Mouse (Mus musculus) cerebellum, adult 2 months (tissue): ENCODE measurements at regions not wholly inside any gene's neighbourhood (a gene's known extent, or its start where the extent isn't known, plus 50 kb on each side); places are given as distances from the start of the nearest gene placed in this dataset.

Experiments
- CTCF ChIP-seq: fragments of 200-500 bp; IDR thresholded peaks from 2 replicates; pipeline ENCODE4 v1.5.1; 2011; ENCODE audit warnings: low read depth, mild to moderate bottlenecking, control low read depth, low read length, moderate library complexity, borderline replicate concordance; ENCODE audit not compliant: insufficient read depth
- POLR2A ChIP-seq: fragments of 200-500 bp; IDR thresholded peaks from 2 replicates; pipeline ENCODE4 v1.6.1; 2011; ENCODE audit warnings: low read length, control low read depth, borderline replicate concordance; ENCODE audit not compliant: insufficient read depth

GRCm38 (mm10) chr1:34988225-34988624 is 138.4 kb downstream of the Plekhb2 start:
- no peak for TF ChIP-seq POLR2A
- no peak for TF ChIP-seq CTCF
